Mouse (Mus musculus) ES-E14 (cell line): ENCODE measurements around the gene Wfdc15a. TPM values are rescaled to one million over a fixed set of nuclear protein-coding genes. Genes with fewer than 3 reads are reported as not detected.

Experiments
- DNase-seq: peaks from one replicate; pipeline ENCODE4 v3.0.0-alpha.2; 2013; ENCODE audit warnings: low read depth, low spot score
- H3K27ac ChIP-seq: 2 replicates; pipeline ENCODE4 v1.5.1; 2012; ENCODE audit warnings: low read depth, mild to moderate bottlenecking, low read length, moderate library complexity, mixed read lengths; ENCODE audit not compliant: poor library complexity, insufficient read depth, severe bottlenecking
- H3K36me3 ChIP-seq: 2 replicates; pipeline ENCODE4 v1.6.1; 2012; ENCODE audit warnings: mild to moderate bottlenecking, low read length, moderate library complexity, mixed read lengths; ENCODE audit not compliant: control insufficient read depth, poor library complexity, insufficient read depth, severe bottlenecking
- H3K4me1 ChIP-seq, 2 experiments: fragments of 150-350 bp in 1 of 2; sonication (generic) in 1 of 2; 2 replicates each; pipeline ENCODE4 v1.6.1; 2012; ENCODE audit warnings: low read length in 2 of 2, mild to moderate bottlenecking in 1 of 2, mixed read lengths in 1 of 2; ENCODE audit not compliant: control insufficient read depth in 2 of 2, insufficient read depth in 2 of 2, poor library complexity in 1 of 2
- H3K4me3 ChIP-seq, 2 experiments: fragments of 150-350 bp in 1 of 2; sonication (generic) in 1 of 2; 2 replicates each; pipeline ENCODE4 v1.5.1; 2012; ENCODE audit warnings: low read length in 2 of 2, low read depth in 1 of 2, mild to moderate bottlenecking in 1 of 2, mixed read lengths in 1 of 2; ENCODE audit not compliant: insufficient read depth in 1 of 2, poor library complexity in 1 of 2, severe bottlenecking in 1 of 2
- H3K9ac ChIP-seq: 2 replicates; pipeline ENCODE4 v1.6.1; 2012; ENCODE audit warnings: low read depth, mild to moderate bottlenecking, low read length, mixed read lengths; ENCODE audit not compliant: poor library complexity, insufficient read depth, severe bottlenecking
- H3K9me3 ChIP-seq: fragments of 150-350 bp; sonication (generic); 2 replicates; pipeline ENCODE4 v1.6.1; 2012; ENCODE audit warnings: low read depth, mild to moderate bottlenecking, low read length; ENCODE audit not compliant: control insufficient read depth, insufficient read depth
- CHD2 ChIP-seq: IDR thresholded peaks from 2 replicates; pipeline ENCODE4 v1.6.1; 2014; ENCODE audit warnings: mild to moderate bottlenecking, low read depth, low read length, inconsistent platforms
- HCFC1 ChIP-seq: IDR thresholded peaks from 2 replicates; pipeline ENCODE4 v1.6.1; 2012; ENCODE audit warnings: low read length, inconsistent platforms, borderline replicate concordance; ENCODE audit not compliant: insufficient read depth
- MAFK ChIP-seq: IDR thresholded peaks from 2 replicates; pipeline ENCODE4 v1.6.1; 2014; ENCODE audit warnings: mild to moderate bottlenecking, low read depth, low read length, inconsistent platforms; ENCODE audit not compliant: insufficient read depth
- ZC3H11A ChIP-seq: IDR thresholded peaks from 2 replicates; pipeline ENCODE4 v1.6.1; 2012; ENCODE audit warnings: low read depth, mild to moderate bottlenecking, inconsistent platforms, low read length, borderline replicate concordance
- ZNF384 ChIP-seq: IDR thresholded peaks from 2 replicates; pipeline ENCODE4 v1.6.1; 2012; ENCODE audit warnings: low read depth, low read length, inconsistent platforms
- in situ Hi-C, 2 experiments: fragments of 600-800 bp; cut with MboI; formaldehyde crosslinking; loops; one replicate each; pipeline ENCODE4 v1.15.1; 2025; ENCODE audit warnings: low sequenced_read_pairs in 2 of 2, inconsistent platforms in 1 of 2; ENCODE audit not compliant: unreplicated experiment in 2 of 2
- total RNA-seq: library from RNA; depleted of rRNA; stranded (reverse); fragments of 300-350 nt; gene quantifications from 2 replicates; pipeline ENCODE4 v1.2.3, GENCODE M21; 2012; rRNA removed

Gene Wfdc15a
- total RNA-seq, 1 experiment, result 11.9 TPM

DNA sequence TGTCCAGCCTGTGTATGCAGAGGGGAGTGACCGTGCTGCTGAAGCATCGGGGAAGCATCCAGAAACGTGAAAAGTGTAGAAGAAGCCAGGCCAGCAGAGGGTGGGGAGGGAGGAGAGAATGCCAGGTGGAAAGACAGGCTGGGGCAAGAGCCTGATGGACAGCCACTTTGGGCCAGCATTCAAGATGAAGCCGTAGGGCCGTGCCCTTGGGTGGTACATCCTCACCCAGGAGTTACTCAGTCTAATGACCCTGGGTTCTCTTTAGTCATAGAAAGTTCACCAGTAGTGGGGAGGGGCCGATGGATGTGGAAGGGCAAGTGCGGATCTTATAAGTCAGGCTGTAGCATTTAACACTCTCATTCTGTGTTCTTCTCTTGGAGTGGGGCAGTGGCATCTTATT lies 43.8 kb downstream of the Wfdc15a start:
- H3K36me3 ChIP-seq, result peaks cover 14% of the 10 kb centered on the region

DNA sequence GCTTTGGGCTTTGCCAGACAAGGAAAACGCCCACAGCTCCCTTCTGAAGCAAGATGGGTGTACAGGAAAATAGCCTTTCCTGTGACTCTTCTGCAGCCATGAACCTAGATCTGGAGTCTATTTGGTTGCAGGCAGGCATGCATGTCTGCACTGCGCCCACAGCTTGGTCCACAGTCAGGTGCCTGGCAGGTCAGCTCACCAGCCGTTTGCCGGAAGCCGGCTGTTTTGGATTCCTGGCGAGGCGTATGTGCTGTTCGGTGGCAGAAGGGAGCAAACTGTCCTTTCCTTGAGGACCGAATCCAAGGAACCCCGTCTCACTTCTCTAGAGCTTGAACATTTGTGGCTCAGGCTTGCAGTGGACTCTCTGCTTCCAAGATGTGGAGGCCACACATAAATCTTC lies 45.9 kb downstream of the Wfdc15a start:
- in situ Hi-C loops, result no loop called here
- H3K4me3 ChIP-seq, result no peak overlapping the region
- H3K36me3 ChIP-seq, result peaks cover 16% of the 10 kb centered on the region
- H3K27ac ChIP-seq, result no peak overlapping the region
- no peak overlapping the region for H3K9ac ChIP-seq
- DNase-seq, result no peak
- TF ChIP-seq ZNF384 (no peak), ZC3H11A (no peak), MAFK (no peak), HCFC1 (no peak), CHD2 (no peak)
- H3K9me3 ChIP-seq, result no peaks in the 10 kb centered on the region
- no peaks in the 10 kb centered on the region for H3K4me1 ChIP-seq

More for the DNA sequence above, 43.8 kb downstream of the Wfdc15a start:
- H3K4me3 ChIP-seq, result no peak overlapping the region
- H3K4me1 ChIP-seq, result no peaks in the 10 kb centered on the region
- no peak overlapping the region for H3K27ac ChIP-seq
- no peak overlapping the region for H3K9ac ChIP-seq
- DNase-seq, result no peak
- in situ Hi-C loops, result no loop called here
- H3K9me3 ChIP-seq, result no peaks in the 10 kb centered on the region
- TF ChIP-seq ZC3H11A (no peak), CHD2 (no peak), HCFC1 (no peak), ZNF384 (no peak), MAFK (no peak)

DNA sequence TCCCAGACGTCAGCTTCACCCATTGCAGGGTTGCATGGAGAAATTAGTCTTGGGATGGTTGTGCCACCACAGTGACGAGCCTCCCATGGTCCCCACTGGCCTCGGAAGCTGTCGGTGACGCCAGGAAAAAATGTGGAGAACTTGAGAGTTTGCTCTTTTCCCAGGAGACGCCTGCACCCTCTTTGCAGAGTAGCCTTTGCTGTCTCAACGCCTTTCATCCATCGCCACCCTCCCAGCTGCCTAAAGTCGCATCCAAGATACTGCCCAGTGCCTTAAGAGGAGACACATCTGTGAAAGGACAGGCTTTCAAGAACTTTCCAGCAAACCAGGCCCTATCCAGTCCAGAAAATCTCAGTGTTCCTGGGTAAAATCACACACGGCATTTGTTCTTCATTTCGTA lies 47.6 kb downstream of the Wfdc15a start:
- Histone ChIP-seq H3K9me3 (no peaks in the 10 kb centered on the region), H3K9ac (no peak overlapping the region), H3K4me1 (no peaks in the 10 kb centered on the region), H3K4me3 (no peak overlapping the region), H3K27ac (no peak overlapping the region), H3K36me3 (peaks cover 16% of the 10 kb centered on the region)
- TF ChIP-seq MAFK, result no peak
- DNase-seq, result no peak
- in situ Hi-C loops, result no loop called here

DNA sequence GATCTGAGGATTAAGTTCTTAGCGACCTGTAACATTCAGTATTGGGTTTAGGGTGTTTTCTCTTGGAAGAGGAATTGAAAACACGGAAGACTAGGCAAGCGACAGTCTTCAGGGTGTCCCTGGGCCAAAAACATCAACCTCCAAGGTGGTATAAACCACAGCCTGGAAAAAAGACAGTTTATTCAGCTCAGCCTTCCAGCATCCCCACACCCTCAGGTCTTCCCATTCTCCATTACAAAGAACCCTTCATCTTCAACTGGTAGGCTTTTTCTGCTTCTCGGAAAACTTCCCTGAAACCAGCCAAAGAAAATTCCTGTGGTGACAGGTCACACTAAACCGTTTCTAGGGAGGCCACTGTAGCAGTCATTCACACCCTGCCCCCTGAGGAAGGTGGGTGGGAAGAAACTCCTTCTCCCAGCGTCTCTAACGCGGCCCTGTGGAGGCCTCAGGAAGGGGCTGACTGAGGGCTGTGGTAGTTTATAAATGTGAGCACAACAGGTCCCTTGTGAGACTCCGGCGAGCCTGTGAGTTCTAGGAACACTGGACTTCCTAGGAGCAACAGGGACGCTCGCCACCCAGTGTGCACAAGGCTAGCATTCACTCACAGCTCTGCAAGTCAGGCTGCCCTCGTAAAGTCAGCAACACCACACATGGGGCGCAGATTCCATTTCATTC lies 49.7 kb downstream of the Wfdc15a start:
- in situ Hi-C loops, result no loop called here
- no peak overlapping the region for H3K4me3 ChIP-seq
- DNase-seq, result no peak
- no peak overlapping the region for H3K9ac ChIP-seq
- H3K4me1 ChIP-seq, result no peaks in the 10 kb centered on the region
- H3K9me3 ChIP-seq, result no peaks in the 10 kb centered on the region
- TF ChIP-seq ZNF384 (no peak), HCFC1 (no peak), MAFK (no peak), ZC3H11A (no peak), CHD2 (no peak)
- H3K36me3 ChIP-seq, result peaks cover 13% of the 10 kb centered on the region
- H3K27ac ChIP-seq, result no peak overlapping the region

Other genes with a start within 250 kb of the Wfdc15a start
- gene Ywhab, start 205.2 kb downstream of the Wfdc15a start, total RNA-seq, result 44.3 and 65.9 TPM in 2 replicates
- 0.16 TPM in 1 of 2 replicates, not detected in the other for gene Pabpc1l, start 174.7 kb downstream of the Wfdc15a start, total RNA-seq
- 51.1 and 58.5 TPM in 2 replicates for gene Stk4, start 129.8 kb downstream of the Wfdc15a start, total RNA-seq
- 40.8 and 41.5 TPM in 2 replicates for gene Tomm34, start 129.0 kb downstream of the Wfdc15a start, total RNA-seq
- gene Kcns1, start 29.0 kb downstream of the Wfdc15a start, total RNA-seq, result 0.80 and 0.90 TPM in 2 replicates
- not detected in 2 replicates for gene Wfdc5, start 17.4 kb downstream of the Wfdc15a start, total RNA-seq
- gene Wfdc12, start 9.5 kb downstream of the Wfdc15a start, total RNA-seq, result not detected in 2 replicates
- gene Wfdc15b, start 21.5 kb upstream of the Wfdc15a start, total RNA-seq, result not detected in 2 replicates
- not detected in 2 replicates for gene Svs2, start 38.3 kb upstream of the Wfdc15a start, total RNA-seq
- not detected in 2 replicates for gene Svs3b, start 56.5 kb upstream of the Wfdc15a start, total RNA-seq
- not detected in 2 replicates for gene Svs4, start 78.3 kb upstream of the Wfdc15a start, total RNA-seq
- gene Svs3a, start 89.1 kb upstream of the Wfdc15a start, total RNA-seq, result not detected in 2 replicates
- not detected in 2 replicates for gene Svs6, start 116.6 kb upstream of the Wfdc15a start, total RNA-seq
- gene Svs5, start 132.6 kb upstream of the Wfdc15a start, total RNA-seq, result not detected in 2 replicates
- gene Slpi, start 189.0 kb upstream of the Wfdc15a start, total RNA-seq, result not detected in 2 replicates
- 0.04 TPM in 1 of 2 replicates, not detected in the other for gene Rbpjl, start 203.0 kb upstream of the Wfdc15a start, total RNA-seq
- 1.7 and 2.3 TPM in 2 replicates for gene Matn4, start 205.0 kb upstream of the Wfdc15a start, total RNA-seq
- 102 and 172 TPM in 2 replicates for gene Sdc4, start 243.8 kb upstream of the Wfdc15a start, total RNA-seq